Mouse (Mus musculus) lung, postnatal 0 days (tissue): ENCODE results near the gene Lypd5.

Experiments
- CTCF ChIP-seq: IDR thresholded peaks from 2 replicates; pipeline ENCODE4 v1.5.1; 2016; ENCODE audit warnings: antibody characterized with exemption, mild to moderate bottlenecking
- EP300 ChIP-seq: IDR thresholded peaks from 2 replicates; pipeline ENCODE4 v1.6.1; 2016; ENCODE audit warnings: antibody characterized with exemption, mild to moderate bottlenecking, control low read depth

GRCm38 (mm10) chr7:24343701-24344272, 5.2 kb upstream of the Lypd5 start:
- TF ChIP-seq CTCF, result no peak
- TF ChIP-seq EP300, result no peak
